Mouse (Mus musculus) testis, adult 2 months (tissue): ENCODE results near the gene Amotl1. TPM values are rescaled to one million over a fixed set of nuclear protein-coding genes. Genes with fewer than 3 reads are reported as not detected.

Experiments used
- H3K27ac ChIP-seq: fragments of 200-500 bp; 2 replicates; pipeline ENCODE4 v1.5.1; 2012; ENCODE audit warnings: low read depth, low read length; ENCODE audit not compliant: control insufficient read depth, insufficient read depth
- H3K27me3 ChIP-seq: fragments of 200-500 bp; 2 replicates; pipeline ENCODE4 v1.6.1; 2012; ENCODE audit warnings: mild to moderate bottlenecking, low read length, moderate library complexity; ENCODE audit not compliant: control insufficient read depth, insufficient read depth
- H3K36me3 ChIP-seq: fragments of 200-500 bp; 2 replicates; pipeline ENCODE4 v1.6.1; 2012; ENCODE audit warnings: mild to moderate bottlenecking, low read length; ENCODE audit not compliant: control insufficient read depth, insufficient read depth
- H3K4me1 ChIP-seq: fragments of 200-500 bp; 2 replicates; pipeline ENCODE4 v1.6.1; 2012; ENCODE audit warnings: low read length; ENCODE audit not compliant: control insufficient read depth, insufficient read depth
- H3K4me3 ChIP-seq: fragments of 200-500 bp; 2 replicates; pipeline ENCODE4 v1.5.1; 2012; ENCODE audit warnings: low read depth, mild to moderate bottlenecking, low read length, moderate library complexity, mixed read lengths; ENCODE audit not compliant: control insufficient read depth
- CTCF ChIP-seq: fragments of 200-500 bp; IDR thresholded peaks from 2 replicates; pipeline ENCODE4 v1.5.1; 2012; ENCODE audit warnings: low read depth, mild to moderate bottlenecking, inconsistent platforms, low read length, moderate library complexity; ENCODE audit not compliant: control insufficient read depth, insufficient read depth, insufficient replicate concordance
- POLR2A ChIP-seq: fragments of 200-500 bp; IDR thresholded peaks from 2 replicates; pipeline ENCODE4 v1.6.1; 2012; ENCODE audit warnings: low read depth, mild to moderate bottlenecking, inconsistent platforms, low read length, moderate library complexity; ENCODE audit not compliant: control insufficient read depth
- polyA plus RNA-seq: library from polyadenylated mRNA; depleted of rRNA; stranded (reverse); fragments of >200 nt; gene quantifications from 2 replicates; pipeline ENCODE4 v1.2.3, GENCODE M21; 2012

Amotl1 gene
- polyA plus RNA-seq, 1 experiment, result 43.2 TPM

DNA sequence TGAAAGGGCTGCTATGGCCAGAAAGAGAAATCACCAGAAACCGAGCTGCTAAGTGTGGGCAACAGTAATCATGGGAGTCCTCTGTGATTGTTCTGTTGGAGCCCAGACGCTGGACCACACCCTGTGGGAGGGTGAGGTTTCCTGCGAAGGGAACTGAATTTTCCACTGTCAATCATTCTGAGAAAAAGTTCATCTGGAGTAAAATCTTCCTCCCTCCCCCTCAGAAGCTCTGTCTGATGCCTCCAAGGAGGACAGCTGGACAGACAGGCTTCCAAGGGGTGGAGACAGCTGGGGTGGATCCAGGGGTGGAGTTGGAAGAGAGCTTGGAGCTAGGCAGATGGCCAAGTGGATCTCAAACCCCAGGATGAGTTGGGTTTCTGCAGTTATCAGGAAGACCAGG is 19.8 kb downstream of the Amotl1 start:
- no peak for TF ChIP-seq CTCF
- TF ChIP-seq POLR2A, result no peak
- no peak overlapping the region for H3K27ac ChIP-seq
- no peak overlapping the region for H3K4me3 ChIP-seq
- H3K36me3 ChIP-seq, result no peaks in the 10 kb centered on the region
- no peaks in the 10 kb centered on the region for H3K27me3 ChIP-seq
- peaks cover 6% of the 10 kb centered on the region for H3K4me1 ChIP-seq

DNA sequence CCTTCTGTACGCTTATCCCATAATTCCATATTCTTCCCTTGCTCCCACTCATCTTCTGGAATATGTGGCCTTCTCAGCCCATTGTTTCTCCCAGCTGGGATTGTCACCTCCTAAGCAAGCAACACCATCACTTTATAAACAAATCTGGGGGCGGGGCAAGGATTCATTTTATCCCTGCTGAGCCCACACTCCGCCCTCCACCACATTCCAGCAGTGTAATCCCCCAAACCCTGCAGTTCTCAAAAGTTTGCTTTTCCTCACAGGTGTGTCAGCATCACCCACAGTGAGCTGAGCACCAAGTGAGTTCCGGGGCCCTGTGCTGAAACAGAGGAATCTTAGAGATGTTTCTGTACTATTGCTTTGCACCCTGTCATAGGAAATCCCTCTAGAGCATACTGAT is 20.9 kb downstream of the Amotl1 start:
- H3K27ac ChIP-seq, result no peak overlapping the region
- no peaks in the 10 kb centered on the region for H3K36me3 ChIP-seq
- H3K4me3 ChIP-seq, result no peak overlapping the region
- no peak for TF ChIP-seq POLR2A
- TF ChIP-seq CTCF, result no peak
- no peaks in the 10 kb centered on the region for H3K27me3 ChIP-seq
- H3K4me1 ChIP-seq, result peaks cover 6% of the 10 kb centered on the region

DNA sequence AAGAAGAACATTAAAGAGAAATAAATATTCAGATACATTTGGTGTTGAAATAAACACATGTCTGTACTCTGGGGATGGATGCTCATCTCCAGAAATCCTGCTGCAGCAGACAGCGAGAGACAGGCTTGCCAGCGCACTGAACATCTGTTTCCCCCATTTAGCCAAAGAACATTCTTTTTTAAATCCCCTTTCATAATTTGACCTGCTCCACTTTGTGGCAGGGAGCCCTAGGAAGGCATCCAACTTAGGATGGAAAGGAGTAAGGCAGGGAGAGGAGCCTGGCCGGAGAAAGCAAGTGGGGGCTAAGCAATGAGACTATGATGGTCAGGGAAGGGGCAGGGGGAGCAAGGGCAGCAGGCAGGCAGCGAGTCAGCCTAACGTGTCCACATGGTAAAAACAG is 21.6 kb downstream of the Amotl1 start:
- Histone ChIP-seq H3K27ac (no peak overlapping the region), H3K4me1 (peaks cover 6% of the 10 kb centered on the region), H3K36me3 (no peaks in the 10 kb centered on the region), H3K27me3 (no peaks in the 10 kb centered on the region), H3K4me3 (no peak overlapping the region)
- TF ChIP-seq CTCF (no peak), POLR2A (no peak)

DNA sequence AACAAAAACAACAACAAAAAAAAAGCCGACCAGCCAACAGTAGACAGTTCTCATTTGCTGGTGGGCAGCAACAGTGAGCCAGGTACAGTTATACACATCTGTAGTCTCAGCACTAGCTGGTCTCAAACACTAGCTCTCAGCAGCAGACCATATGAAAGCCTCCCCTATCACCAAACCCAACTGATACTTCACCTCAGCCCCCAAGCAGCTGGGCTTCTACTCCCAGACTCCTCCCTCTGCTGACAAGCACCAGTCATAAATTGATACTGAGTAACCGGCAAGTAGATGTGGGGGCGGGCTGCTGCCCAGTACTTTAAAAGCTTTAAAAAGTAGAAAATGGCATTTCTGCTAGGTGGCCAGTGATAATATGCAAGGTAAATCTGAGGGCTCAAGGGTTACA is 22.0 kb downstream of the Amotl1 start:
- H3K27me3 ChIP-seq, result no peaks in the 10 kb centered on the region
- H3K27ac ChIP-seq, result no peak overlapping the region
- no peak overlapping the region for H3K4me3 ChIP-seq
- peaks cover 6% of the 10 kb centered on the region for H3K4me1 ChIP-seq
- no peaks in the 10 kb centered on the region for H3K36me3 ChIP-seq
- TF ChIP-seq POLR2A (no peak), CTCF (no peak)

DNA sequence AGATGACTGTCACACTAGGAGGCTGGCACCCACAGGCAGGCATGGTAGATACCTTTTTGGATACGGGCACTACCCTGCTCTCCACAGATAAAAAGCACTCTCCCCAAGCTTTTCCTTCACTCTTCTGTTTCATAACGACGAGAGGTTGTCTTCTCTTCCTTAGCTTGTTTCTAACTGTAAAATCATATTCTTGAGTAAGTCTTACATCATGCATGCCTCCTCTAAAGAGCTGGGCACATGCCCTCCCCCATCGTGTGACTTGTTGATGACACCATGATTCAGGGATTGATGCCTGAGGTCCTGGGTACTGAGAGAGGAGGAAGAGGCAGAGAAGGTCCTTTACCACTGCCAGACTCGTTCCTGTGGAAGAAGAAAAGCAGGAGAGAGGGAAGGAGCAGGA is 24.7 kb downstream of the Amotl1 start:
- H3K27ac ChIP-seq, result no peak overlapping the region
- no peaks in the 10 kb centered on the region for H3K27me3 ChIP-seq
- no peaks in the 10 kb centered on the region for H3K36me3 ChIP-seq
- H3K4me1 ChIP-seq, result peaks cover 8% of the 10 kb centered on the region
- no peak overlapping the region for H3K4me3 ChIP-seq
- TF ChIP-seq POLR2A, result no peak
- no peak for TF ChIP-seq CTCF

DNA sequence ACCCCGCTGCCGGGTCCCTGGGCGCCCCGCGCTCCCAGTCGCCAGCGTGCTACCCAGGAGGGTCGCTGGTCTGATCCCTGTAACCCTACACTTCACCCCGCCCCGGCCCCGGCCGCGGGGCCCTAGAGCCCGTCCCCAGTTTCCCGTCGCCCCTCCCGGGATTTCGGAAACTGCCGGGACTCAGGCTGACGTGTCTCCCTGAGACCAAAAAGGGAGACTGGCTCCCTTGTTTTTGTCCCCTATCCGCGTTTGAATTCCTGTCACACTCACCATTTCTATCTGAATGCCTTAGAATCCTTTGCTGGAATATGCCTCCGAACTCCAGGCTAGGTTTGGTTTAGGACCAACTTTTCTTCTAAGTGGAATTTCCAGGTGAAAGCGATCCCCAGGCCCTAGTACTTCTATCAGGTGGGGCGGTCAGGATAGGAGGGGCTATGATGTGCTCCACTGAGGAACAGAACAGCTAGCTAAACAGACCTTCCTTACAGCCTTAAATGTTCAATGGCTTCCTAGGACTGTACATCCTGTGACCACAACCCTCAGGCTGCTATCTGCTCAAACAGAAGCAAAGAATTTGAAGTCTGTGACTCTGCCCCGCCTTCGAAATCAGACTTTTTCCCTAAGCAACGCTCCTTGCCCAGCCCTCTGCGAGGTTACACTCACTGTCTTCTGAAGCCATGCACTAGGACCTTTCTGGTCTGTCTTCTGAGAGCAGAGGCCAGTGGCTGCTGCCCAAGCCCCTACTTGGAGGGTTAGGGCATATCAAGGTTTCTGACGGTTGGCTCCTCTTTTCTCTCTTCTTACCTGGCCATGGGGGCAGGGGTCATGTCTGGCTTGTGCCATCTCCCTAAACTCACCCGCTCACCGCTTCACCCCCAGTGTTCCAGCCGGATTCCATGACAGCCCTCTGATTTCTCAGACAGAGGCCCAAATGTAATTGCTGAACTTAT is 29.6 kb downstream of the Amotl1 start:
- Histone ChIP-seq H3K27me3 (no peaks in the 10 kb centered on the region), H3K4me1 (peaks cover 10% of the 10 kb centered on the region), H3K36me3 (no peaks in the 10 kb centered on the region), H3K4me3 (peak overlapping the region; percentile 32), H3K27ac (no peak overlapping the region)
- TF ChIP-seq CTCF, result no peak
- TF ChIP-seq POLR2A, result no peak

DNA sequence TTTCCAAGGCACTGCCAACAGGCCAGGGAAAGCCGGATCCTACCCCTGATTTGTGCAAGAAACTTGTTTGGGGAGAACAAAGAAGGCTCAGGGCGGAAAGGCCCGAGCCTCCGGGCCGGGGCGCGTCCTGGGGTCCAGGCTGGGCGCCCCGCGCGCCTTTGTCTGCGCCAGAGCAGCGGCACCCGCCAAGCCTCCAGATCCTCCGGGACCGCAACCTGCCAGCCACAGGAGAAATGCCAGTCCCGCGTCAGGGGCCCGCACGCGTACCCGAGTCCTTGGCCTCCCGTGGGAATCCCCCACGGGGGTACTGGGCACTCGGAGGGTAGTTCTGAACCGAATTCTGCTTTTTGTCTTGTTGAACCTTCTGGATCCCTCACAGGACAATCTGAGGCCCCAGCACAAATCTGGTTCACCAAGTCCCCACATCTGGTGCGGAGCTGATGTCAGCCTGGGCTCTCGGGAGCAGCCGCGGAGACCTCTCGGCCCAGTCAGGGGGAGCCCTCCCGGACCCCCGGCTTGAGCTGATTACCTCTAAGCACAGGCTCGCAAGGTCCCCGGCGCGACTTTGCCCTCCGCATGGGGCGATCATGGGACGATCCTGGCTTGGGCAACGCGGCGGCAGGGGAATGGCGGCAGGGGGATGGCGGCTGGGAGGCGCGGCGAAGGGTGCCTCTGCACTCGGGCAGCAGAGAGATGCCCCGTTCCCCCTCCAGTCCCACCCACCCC is 30.5 kb downstream of the Amotl1 start:
- TF ChIP-seq CTCF (no peak), POLR2A (no peak)
- Histone ChIP-seq H3K4me1 (peaks cover 10% of the 10 kb centered on the region), H3K27me3 (no peaks in the 10 kb centered on the region), H3K36me3 (no peaks in the 10 kb centered on the region), H3K4me3 (peak overlapping the region; percentile 69), H3K27ac (no peak overlapping the region; the same call in 1 of the 2 replicates)
